Mouse (Mus musculus): Measurements from ENCODE around the gene Pxt1. TPM values are rescaled to one million over a fixed set of nuclear protein-coding genes. Genes with fewer than 3 reads are reported as not detected.

The Pxt1 gene
- polyA plus RNA-seq, 1 experiment from 2014 or later: not detected

DNA sequence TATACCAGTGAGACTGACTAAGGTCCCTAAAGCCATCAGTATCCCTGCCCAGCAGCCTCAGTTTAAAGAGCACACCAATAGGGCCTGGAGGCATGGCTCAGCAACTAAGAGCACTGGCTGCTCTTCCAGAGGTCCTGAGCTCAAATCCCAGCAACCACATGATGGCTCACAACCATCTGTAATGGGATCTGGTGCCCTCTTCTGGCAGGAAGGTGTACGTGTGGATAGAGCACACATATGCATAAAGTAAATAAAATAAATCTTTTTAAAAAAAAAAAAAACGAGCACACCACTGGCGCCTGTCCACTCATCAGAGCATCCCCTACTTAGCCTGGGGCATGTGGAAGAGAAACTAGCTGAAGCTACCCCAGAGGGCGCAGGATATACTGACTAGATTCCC is 42.1 kb downstream of the Pxt1 start:
- H3K4me3 ChIP-seq (ENCODE audit: low read depth, low read length): no peak overlapping the region
- ATAC-seq (ENCODE audit: insufficient number of reproducible peaks, low FRiP score, low TSS enrichment, low read depth) (no peak), DNase-seq (ENCODE audit: low spot score) (no peak)
- H3K4me1 ChIP-seq (ENCODE audit: control insufficient read depth, insufficient read depth, low read length): no peaks in the 10 kb centered on the region
- no peaks in the 10 kb centered on the region for H3K36me3 ChIP-seq (ENCODE audit: control insufficient read depth, insufficient read depth, low read length)
- H3K27me3 ChIP-seq (ENCODE audit: control insufficient read depth, insufficient read depth, low read length): no peaks in the 10 kb centered on the region
- no peaks in the 10 kb centered on the region for H3K9me3 ChIP-seq (ENCODE audit: control insufficient read depth, low read length)
- 82% methylated on average over 4 of the region's 4 CpGs for WGBS
- H3K4me2 ChIP-seq (ENCODE audit: low read depth, severe bottlenecking): no peak overlapping the region
- no peak overlapping the region for H3K27ac ChIP-seq (replicated peaks; ENCODE audit: low read depth, low read length)
- no peak overlapping the region for H3K9ac ChIP-seq (ENCODE audit: low read length)

DNA sequence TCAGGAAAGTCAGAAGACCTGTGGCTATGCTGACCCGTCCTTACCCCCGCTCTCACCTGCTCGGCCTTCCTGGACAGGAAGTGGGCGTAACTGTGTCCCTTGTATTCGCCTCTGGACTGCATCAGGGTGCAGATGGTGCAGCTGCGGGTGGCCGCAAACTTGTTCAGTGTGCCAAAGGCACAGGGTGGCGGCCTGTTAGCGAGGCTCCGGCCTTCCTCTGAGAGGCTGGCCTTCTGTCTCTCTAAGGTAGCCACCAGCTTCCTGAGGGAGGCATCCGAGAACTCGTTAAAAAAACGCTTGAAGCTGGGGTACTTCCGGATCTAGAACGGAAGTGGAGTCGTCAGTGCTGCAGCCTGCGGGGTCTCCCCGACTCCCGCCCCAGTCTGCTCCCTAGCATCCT is 44.2 kb downstream of the Pxt1 start:
- 74% methylated on average over 19 of the region's 19 CpGs for WGBS
- ATAC-seq (ENCODE audit: insufficient number of reproducible peaks, low FRiP score, low TSS enrichment, low read depth): no peak
- no peaks in the 10 kb centered on the region for H3K4me1 ChIP-seq (ENCODE audit: control insufficient read depth, insufficient read depth, low read length)

DNA sequence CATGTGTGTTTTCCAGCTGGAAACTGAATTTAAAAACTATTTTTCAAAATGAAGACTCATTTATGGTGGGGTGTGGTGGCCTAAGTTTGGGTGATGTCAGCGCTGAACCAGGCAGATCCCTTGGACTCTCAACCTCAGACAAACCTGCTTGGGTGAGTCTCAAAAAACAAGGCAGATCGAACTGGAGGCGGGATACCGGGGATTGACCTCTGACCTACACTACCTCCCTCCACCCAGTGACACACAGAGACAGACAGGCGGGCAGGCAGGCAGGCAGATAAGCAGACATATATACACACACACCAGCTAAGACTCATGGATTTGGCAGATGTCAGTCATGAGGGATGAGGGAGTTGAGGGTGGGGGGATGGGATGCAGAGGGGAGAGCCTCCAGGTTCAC is 45.4 kb downstream of the Pxt1 start:
- Histone ChIP-seq H3K27ac (replicated peaks; ENCODE audit: low read depth, low read length) (no peak overlapping the region), H3K9ac (ENCODE audit: low read length) (no peak overlapping the region), H3K27me3 (ENCODE audit: control insufficient read depth, insufficient read depth, low read length) (no peaks in the 10 kb centered on the region), H3K9me3 (ENCODE audit: control insufficient read depth, low read length) (no peaks in the 10 kb centered on the region), H3K4me3 (ENCODE audit: low read depth, low read length) (no peak overlapping the region), H3K4me1 (ENCODE audit: control insufficient read depth, insufficient read depth, low read length) (no peaks in the 10 kb centered on the region), H3K36me3 (ENCODE audit: control insufficient read depth, insufficient read depth, low read length) (no peaks in the 10 kb centered on the region), H3K4me2 (ENCODE audit: low read depth, severe bottlenecking) (no peak overlapping the region)
- no peak for DNase-seq (ENCODE audit: low spot score)
- WGBS: 74% methylated on average over 5 of the region's 5 CpGs
- no peak for ATAC-seq (ENCODE audit: insufficient number of reproducible peaks, low FRiP score, low TSS enrichment, low read depth)

More for the DNA sequence above, 44.2 kb downstream of the Pxt1 start:
- Histone ChIP-seq H3K4me2 (ENCODE audit: low read depth, severe bottlenecking) (no peak overlapping the region), H3K36me3 (ENCODE audit: control insufficient read depth, insufficient read depth, low read length) (no peaks in the 10 kb centered on the region), H3K9ac (ENCODE audit: low read length) (no peak overlapping the region), H3K4me3 (ENCODE audit: low read depth, low read length) (no peak overlapping the region), H3K9me3 (ENCODE audit: control insufficient read depth, low read length) (no peaks in the 10 kb centered on the region), H3K27me3 (ENCODE audit: control insufficient read depth, insufficient read depth, low read length) (no peaks in the 10 kb centered on the region), H3K27ac (replicated peaks; ENCODE audit: low read depth, low read length) (no peak overlapping the region)
- no peak for DNase-seq (ENCODE audit: low spot score)

DNA sequence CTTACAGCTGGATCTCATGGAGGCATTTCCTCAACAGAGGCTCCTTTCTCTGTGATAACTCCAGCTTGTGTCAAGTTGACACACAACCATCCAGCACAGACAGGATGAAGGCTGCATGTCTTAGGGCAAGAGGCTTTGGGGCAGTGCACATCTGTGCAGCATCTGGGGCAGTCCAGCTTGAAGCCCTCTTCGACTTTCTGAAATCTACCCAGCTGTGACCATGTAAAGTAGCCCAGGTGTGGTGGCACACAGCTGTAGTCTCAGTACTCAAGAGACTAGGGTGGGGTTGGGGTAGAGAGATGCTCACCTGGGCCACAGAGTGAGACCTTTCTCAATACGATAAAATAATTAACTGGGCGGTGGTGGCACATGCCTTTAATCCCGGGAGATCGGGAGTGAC is 45.8 kb downstream of the Pxt1 start:
- H3K4me2 ChIP-seq (ENCODE audit: low read depth, severe bottlenecking): no peak overlapping the region
- H3K4me3 ChIP-seq (ENCODE audit: low read depth, low read length): no peak overlapping the region
- DNase-seq (ENCODE audit: low spot score) (no peak), ATAC-seq (ENCODE audit: insufficient number of reproducible peaks, low FRiP score, low TSS enrichment, low read depth) (no peak)
- no peak overlapping the region for H3K9ac ChIP-seq (ENCODE audit: low read length)
- no peaks in the 10 kb centered on the region for H3K9me3 ChIP-seq (ENCODE audit: control insufficient read depth, low read length)
- 86% methylated on average over 5 of the region's 5 CpGs for WGBS
- no peaks in the 10 kb centered on the region for H3K27me3 ChIP-seq (ENCODE audit: control insufficient read depth, insufficient read depth, low read length)
- H3K27ac ChIP-seq (replicated peaks; ENCODE audit: low read depth, low read length): no peak overlapping the region
- no peaks in the 10 kb centered on the region for H3K4me1 ChIP-seq (ENCODE audit: control insufficient read depth, insufficient read depth, low read length)
- H3K36me3 ChIP-seq (ENCODE audit: control insufficient read depth, insufficient read depth, low read length): no peaks in the 10 kb centered on the region

DNA sequence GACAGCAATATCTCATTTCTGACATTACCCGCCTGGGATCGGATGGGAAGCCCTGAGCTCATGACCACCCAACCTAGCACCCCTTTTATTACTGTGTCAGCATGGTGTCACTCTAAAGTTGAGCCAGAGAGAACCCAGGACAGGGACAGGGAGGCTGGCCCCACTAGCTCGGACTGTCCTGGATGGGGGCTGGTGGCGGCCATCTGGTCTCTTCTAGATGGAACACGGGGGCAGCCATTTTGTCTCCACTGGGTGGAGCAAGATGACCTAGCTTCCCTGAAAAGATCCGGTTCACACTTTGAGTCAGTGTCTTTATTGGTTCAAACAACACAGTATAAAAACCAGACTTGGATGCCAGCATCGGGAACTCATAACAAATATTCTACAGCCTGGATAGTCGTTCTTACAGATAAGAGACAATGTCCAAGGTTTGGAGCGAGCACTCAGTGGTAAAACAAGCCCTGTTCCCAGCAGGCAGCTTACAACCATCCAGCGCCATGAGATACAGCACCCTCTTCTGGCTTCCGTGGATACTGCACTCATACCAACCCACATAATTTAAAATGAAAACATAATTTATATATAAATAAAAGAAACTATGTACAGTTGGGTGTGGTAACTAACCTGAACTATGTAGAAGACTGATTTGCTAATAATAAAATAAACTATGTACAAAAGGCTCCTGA is 47.4 kb downstream of the Pxt1 start:
- WGBS: 93% methylated on average over 11 of the region's 11 CpGs
- H3K36me3 ChIP-seq (ENCODE audit: control insufficient read depth, insufficient read depth, low read length): no peaks in the 10 kb centered on the region
- ATAC-seq (ENCODE audit: insufficient number of reproducible peaks, low FRiP score, low TSS enrichment, low read depth): no peak
- no peaks in the 10 kb centered on the region for H3K9me3 ChIP-seq (ENCODE audit: control insufficient read depth, low read length)
- no peak overlapping the region for H3K4me2 ChIP-seq (ENCODE audit: low read depth, severe bottlenecking)
- H3K4me3 ChIP-seq (ENCODE audit: low read depth, low read length): no peak overlapping the region
- no peak for DNase-seq (ENCODE audit: low spot score)
- no peak overlapping the region for H3K27ac ChIP-seq (replicated peaks; ENCODE audit: low read depth, low read length)
- H3K27me3 ChIP-seq (ENCODE audit: control insufficient read depth, insufficient read depth, low read length): no peaks in the 10 kb centered on the region
- H3K9ac ChIP-seq (ENCODE audit: low read length): no peak overlapping the region
- no peaks in the 10 kb centered on the region for H3K4me1 ChIP-seq (ENCODE audit: control insufficient read depth, insufficient read depth, low read length)

DNA sequence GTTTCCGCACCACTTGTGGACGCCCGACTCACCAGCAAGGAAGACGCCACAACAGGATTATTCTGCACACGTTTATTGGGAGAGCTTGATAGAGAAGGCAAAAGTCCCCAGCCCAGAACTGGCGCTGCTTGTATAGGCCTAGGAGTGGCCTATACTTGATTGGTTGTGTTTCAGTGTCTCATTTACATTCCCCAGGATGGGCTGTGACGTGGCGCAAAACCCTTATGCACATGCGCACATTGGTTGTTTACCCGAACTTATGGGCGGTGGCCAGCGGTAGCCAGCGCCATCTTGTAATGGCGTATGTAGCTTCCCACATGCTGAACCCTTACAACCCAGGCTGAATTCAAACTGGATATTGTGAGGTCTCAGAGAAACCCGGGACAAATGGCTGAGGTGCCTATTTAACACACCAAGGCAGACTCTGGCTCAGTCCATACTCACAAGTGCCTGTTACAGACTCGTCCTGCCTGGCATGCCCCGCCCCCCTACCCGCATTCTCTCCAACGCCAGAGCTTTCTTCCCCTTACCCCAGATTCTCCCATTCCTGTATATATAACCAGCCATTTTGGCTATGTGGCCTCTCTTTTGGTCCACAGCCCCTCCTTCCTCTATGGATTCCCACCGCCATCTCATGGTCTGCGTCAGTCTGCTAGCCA is 48.3 kb downstream of the Pxt1 start:
- no peaks in the 10 kb centered on the region for H3K27me3 ChIP-seq (ENCODE audit: control insufficient read depth, insufficient read depth, low read length)
- H3K4me2 ChIP-seq (ENCODE audit: low read depth, severe bottlenecking): no peak overlapping the region
- H3K9ac ChIP-seq (ENCODE audit: low read length): no peak overlapping the region
- 95% methylated on average over 21 of the region's 21 CpGs for WGBS
- no peaks in the 10 kb centered on the region for H3K36me3 ChIP-seq (ENCODE audit: control insufficient read depth, insufficient read depth, low read length)
- H3K9me3 ChIP-seq (ENCODE audit: control insufficient read depth, low read length): no peaks in the 10 kb centered on the region
- no peak for ATAC-seq (ENCODE audit: insufficient number of reproducible peaks, low FRiP score, low TSS enrichment, low read depth)
- H3K4me3 ChIP-seq (ENCODE audit: low read depth, low read length): no peak overlapping the region
- no peak for DNase-seq (ENCODE audit: low spot score)
- no peak overlapping the region for H3K27ac ChIP-seq (replicated peaks; ENCODE audit: low read depth, low read length)
- no peaks in the 10 kb centered on the region for H3K4me1 ChIP-seq (ENCODE audit: control insufficient read depth, insufficient read depth, low read length)

DNA sequence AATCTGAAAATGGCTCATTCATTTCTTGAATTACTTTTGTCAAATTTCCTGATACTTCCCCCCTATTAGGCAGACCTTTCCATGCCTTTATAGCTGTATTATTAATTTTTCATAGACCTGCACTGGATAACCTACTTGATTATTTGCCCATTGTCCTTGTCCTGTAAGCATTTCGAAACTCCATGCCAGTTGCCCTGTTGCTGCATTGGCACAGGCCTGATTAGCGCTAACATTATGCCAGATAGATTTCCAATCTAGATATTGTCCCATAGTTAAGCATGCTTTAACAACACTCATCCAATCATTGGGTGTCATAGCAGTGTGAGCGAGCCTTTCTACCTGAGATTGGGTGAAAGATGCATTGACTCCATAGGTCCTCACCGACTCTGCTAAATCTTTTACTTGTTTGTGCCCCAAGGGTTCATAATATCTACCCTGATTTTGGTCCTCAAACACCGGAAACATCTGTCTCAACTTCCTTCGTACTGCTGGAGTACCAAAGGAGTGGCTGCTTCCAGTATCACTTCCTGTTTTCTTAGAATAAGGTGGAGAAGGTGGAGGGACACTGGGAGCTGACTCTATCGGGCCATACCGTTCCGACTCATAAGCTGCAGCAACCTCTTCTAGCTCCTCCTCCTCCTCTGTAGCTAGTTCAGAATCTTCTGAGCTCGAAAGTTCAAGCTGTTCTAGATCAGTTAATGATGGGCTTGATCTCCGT is 49.4 kb downstream of the Pxt1 start:
- Histone ChIP-seq H3K9me3 (ENCODE audit: control insufficient read depth, low read length) (no peaks in the 10 kb centered on the region), H3K36me3 (ENCODE audit: control insufficient read depth, insufficient read depth, low read length) (no peaks in the 10 kb centered on the region), H3K4me3 (ENCODE audit: low read depth, low read length) (no peak overlapping the region), H3K27ac (replicated peaks; ENCODE audit: low read depth, low read length) (no peak overlapping the region), H3K27me3 (ENCODE audit: control insufficient read depth, insufficient read depth, low read length) (no peaks in the 10 kb centered on the region), H3K4me1 (ENCODE audit: control insufficient read depth, insufficient read depth, low read length) (no peaks in the 10 kb centered on the region), H3K9ac (ENCODE audit: low read length) (no peak overlapping the region), H3K4me2 (ENCODE audit: low read depth, severe bottlenecking) (no peak overlapping the region)
- WGBS: 89% methylated on average over 11 of the region's 11 CpGs
- DNase-seq (ENCODE audit: low spot score): no peak
- ATAC-seq (ENCODE audit: insufficient number of reproducible peaks, low FRiP score, low TSS enrichment, low read depth): no peak

DNA sequence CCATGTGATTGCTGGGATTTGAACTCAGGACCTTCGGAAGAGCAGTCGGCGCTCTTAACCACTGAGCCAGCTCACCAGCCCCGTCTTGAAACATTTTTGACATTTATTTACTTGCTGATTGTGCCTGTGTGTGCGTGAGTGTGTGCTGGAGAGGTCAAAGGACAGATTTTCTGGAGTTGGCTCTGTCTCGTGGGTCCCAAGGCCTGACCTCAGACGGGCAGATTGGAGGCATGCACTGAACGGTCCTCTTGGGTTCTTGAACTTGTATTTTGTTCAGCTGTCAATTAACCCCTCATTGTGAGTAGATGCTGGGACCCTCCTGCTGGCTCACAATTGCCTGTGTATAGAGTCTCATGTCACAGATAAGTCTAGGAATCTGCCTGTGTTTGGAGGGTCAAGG is 57.4 kb downstream of the Pxt1 start:
- H3K4me1 ChIP-seq (ENCODE audit: control insufficient read depth, insufficient read depth, low read length): no peaks in the 10 kb centered on the region
- no peaks in the 10 kb centered on the region for H3K27me3 ChIP-seq (ENCODE audit: control insufficient read depth, insufficient read depth, low read length)
- 0 out of 2 replicates have a peak, but pooled peaks cover 3% of the 10 kb centered on the region for H3K9me3 ChIP-seq (ENCODE audit: control insufficient read depth, low read length)
- no peaks in the 10 kb centered on the region for H3K36me3 ChIP-seq (ENCODE audit: control insufficient read depth, insufficient read depth, low read length)
- no peak overlapping the region for H3K27ac ChIP-seq (replicated peaks; ENCODE audit: low read depth, low read length)
- DNase-seq (ENCODE audit: low spot score) (no peak), ATAC-seq (ENCODE audit: insufficient number of reproducible peaks, low FRiP score, low TSS enrichment, low read depth) (no peak)
- 85% methylated on average over 8 of the region's 8 CpGs for WGBS
- no peak overlapping the region for H3K4me3 ChIP-seq (ENCODE audit: low read depth, low read length)
- no peak overlapping the region for H3K4me2 ChIP-seq (ENCODE audit: low read depth, severe bottlenecking)
- no peak overlapping the region for H3K9ac ChIP-seq (ENCODE audit: low read length)
